Mouse (Mus musculus): ENCODE results near the gene Spns1.
"Not testable (repeated sequence)": the region's sequence is repeated elsewhere in the genome, so short reads cannot be mapped to it uniquely, and the experiment has no call there.

The Spns1 gene

GRCm38 (mm10) chr7:126377278-126378158 lies at the start of gene Spns1:
TSS of gene Spns1 (minus strand) at chr7:126377450.
- peak; percentile 98 for DNase-seq

DNA sequence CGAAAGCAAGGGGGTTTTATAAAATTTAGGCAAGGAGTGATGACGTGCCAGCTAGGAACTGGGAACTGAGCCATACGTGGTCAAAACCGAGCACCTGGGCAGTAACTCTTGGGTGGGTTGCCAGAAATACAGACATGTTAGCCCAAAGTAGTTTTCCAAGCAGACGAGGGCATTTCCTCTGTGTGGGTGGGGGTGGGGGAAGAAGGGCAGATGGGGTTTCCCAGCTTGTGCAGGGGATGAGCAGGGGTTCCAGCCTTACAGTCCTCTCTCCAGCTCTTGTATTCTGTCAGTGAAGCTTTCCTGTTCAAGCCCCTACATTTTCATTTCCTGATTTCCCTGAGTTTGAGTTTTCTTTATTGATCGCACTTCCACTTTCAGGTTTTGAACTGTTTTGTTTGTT lies 46.9 kb upstream of the Spns1 start:
- no peak for DNase-seq

DNA sequence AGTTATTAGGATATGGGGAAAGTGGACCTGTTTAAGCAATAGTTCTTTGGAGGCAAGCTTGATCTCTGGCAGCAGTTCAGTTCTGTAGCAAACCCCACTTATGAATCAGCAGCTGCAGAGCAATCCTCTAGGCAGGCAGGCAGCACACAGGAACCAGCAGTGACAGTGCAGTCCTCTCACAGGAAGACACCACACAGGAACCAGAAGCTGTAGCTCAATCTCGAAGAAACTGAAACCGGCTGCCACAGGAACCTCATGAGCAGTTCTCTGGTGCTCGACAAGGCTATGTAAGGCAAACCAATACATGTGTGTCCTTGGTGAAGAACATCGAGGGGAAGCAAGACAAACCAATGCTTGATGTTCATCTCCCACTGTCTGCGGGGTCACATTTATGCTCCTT lies 44.5 kb upstream of the Spns1 start:
- DNase-seq = no peak

DNA sequence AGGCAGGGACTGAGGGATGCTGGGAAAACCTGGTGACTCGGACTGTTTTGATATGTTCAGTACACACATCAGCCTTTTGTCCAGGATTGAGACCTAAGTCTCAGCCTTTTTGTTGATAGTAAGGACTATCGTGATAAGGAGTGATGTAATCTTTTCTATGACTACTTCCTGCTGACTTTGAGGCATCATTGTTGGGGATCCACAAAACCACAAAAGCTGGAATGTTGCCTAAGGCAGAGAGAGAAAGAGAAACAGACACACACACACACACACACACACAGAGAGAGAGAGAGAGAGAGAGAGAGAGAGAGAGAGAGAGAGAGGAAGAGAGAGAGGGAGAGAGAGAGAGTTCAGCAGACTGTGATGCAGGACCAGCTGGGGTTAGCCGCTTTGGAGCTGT lies 41.2 kb upstream of the Spns1 start:
- no peak for DNase-seq

DNA sequence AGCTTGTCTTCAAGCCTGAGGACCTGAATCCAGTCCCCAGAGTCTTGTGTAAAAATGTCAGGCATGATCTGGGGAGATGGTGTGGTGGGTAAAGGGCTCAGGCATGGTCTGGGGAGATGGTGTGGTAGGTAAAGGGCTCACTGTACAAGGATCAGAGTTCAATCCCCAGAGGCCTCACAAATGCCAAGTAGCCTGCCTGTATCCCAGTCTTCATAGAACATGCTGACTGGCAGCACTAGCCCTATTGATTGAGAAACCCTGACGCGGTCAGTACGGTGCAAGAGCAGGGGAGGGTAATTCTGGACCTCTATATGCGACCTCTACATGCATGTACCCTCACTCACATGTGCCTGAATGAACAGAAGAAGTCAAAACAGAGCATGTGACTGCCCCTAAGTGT lies 40.4 kb upstream of the Spns1 start:
- DNase-seq = no peak

DNA sequence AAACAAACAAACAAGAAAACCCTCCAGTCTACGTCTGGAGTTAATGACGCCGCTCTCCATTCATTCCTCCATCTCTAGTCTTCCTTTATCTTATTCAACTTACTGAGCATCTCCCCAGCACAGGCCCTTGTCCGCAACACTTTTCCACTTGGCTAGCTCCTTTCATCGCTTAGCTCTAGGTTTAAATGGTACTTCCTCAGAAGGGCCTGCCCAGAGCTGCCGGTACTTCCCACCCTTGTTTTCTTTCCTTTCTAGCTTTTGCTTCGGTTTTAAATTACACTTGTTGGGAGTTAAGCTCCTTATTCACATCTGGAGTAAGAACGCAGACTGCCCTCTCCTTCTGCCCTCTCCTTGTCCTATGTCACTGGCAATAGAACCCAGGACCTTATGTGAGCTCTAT lies 39.8 kb upstream of the Spns1 start:
- DNase-seq = no peak

- DNase-seq = no peak
Observed at GRCm38 (mm10) chr7:126416615-126417014, 39.4 kb upstream of the Spns1 start.

DNA sequence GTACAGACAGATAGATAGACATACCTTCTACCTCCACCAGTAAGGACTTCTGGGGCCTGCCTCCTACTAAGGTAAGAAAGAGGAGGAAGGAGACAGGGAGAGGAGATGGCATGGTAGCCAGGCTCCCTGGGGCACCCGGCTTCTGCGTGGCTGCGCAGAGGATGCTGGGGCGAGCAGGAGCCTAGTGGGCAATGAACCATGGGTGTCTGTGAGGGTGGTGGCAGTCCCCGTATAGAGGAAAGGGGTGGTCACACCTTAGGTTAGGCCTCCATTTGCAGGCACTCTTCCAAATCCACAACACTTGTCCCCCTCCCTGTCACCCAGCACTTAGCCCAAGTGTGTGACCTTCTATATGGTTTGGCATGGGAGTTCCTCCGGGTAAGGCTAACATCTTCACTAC lies 37.5 kb upstream of the Spns1 start, which contains the start of gene Cd19:
Gene Cd19, minus strand, starts transcription at position 165 of the 400 bp plus-strand sequence.
- no peak for DNase-seq

GRCm38 (mm10) chr7:126411061-126411460 lies 33.8 kb upstream of the Spns1 start:
- DNase-seq = no peak

GRCm38 (mm10) chr7:126408686-126409085 lies 31.4 kb upstream of the Spns1 start:
- no peak for DNase-seq

- not testable (repeated sequence) for DNase-seq
Observed at GRCm38 (mm10) chr7:126402518-126402917, 25.3 kb upstream of the Spns1 start.

DNA sequence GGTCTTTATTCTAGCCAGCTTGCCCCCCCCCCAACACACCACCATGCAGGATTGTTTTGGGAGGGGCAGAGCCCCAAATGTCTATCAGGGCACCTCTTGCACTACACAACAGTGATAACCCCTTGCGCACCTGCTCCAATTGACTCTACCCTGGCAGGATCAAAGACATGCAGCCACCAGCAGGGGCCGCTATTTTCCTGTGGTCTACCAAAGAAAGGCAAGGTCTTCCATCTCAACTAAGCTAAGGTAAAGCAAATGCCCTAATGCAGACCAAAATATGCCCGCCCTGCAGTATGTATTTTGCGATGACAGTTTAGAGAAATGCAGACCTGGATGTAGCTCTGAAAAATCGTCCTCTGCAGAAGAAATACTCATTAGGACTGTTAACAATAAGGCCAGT lies 22.3 kb upstream of the Spns1 start:
- DNase-seq = peak; percentile 88

- no peak for DNase-seq
Observed at GRCm38 (mm10) chr7:126397822-126398221, 20.6 kb upstream of the Spns1 start.

DNA sequence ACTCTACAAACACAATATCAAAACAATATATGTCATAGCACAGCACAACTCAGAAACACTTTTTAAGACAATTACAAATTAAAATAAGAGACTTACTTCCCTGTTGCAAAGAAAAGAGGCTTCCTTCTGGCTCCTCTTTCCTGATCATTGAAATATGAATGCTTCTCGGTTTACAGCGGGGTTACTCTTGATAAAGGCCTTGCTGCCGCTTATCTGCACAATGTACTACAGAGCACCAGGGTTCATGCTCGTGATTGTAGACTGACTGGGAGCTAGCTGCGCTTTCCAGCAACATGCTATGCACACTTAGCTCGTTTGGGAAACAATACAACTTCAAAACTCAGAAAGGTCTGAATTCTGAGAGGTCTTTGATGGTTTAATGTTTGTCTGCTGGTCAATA lies 20.0 kb upstream of the Spns1 start:
- DNase-seq = no peak

- DNase-seq = peak; percentile 97
Observed at GRCm38 (mm10) chr7:126396298-126397119, 19.3 kb upstream of the Spns1 start, which contains the start of gene Nfatc2ip. TSS of gene Nfatc2ip (minus strand) at chr7:126396737.

DNA sequence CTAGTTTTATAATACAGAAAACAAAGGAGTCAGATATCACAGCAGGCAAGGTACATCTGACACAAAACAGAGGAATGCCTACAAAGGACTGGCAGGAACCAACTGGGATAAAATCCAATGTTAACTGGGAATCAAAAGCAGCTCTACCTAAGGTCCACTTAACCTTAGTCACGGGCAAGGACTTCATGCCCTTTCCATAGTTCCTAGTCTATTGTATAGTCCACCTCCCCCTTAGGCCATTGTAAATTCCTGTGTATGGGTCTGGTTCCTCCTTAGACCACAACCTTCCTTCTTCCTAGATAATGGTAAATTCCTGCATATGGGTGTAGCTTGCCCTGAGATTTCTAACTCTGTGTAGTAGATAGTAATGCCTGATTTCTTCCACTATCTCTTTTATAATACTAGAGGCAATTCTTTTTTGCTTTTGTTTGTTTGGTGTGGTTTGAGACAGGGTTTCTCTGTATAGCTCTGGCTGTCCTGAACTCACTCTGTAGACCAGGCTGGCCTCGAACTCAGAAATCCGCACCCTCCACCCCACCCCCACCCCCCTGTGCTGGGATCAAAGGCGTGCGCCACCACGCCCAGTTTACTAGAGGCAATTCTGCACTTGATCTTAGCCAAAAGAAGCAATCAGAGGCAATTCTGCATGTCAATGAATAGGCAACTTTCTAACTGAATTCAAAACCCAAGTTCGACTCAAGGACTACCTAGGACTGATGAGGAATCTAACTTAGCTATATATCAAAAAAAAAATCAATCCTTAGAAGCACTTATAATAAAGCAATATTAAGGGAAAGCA lies 15.0 kb upstream of the Spns1 start:
- DNase-seq = not testable (repeated sequence)

DNA sequence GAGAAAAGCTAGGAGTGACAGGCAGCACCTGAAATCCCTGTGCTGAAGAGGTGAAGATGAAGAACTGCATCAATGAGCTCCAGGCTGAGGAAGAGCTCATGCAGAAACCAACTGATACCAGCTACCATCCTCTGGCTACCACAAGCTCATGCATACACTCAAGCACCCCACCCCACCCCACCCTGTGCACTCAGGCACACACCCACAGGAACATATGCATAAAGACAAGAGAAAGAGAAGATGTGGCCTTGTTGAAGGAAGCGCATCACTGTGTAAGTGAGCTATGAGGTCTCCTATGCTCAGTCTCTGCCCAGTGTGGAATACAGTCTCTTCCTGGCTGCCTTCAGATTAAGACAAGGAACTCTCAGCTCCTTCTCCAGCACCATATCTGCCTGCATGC lies 10.9 kb upstream of the Spns1 start:
- no peak for DNase-seq

DNA sequence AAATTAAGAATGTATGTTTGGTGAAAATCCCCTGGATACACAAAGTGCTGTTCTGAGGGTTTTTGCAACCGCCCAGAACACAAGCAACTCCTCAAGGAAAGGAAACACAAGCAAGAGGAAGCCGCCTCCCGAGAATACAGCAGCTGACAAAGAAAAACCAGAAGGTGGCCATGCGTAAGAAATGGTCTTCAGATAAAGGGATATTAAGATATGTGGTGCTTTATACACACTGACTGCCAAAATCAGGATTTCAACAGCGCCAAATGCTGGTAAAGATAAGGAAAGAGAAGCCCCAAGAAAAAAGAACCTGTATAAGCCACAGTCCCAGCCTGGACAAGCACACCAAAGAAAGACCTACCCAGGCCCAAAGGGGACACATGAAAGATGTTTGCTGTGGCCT lies 6.3 kb upstream of the Spns1 start:
- DNase-seq = no peak

- DNase-seq = no peak
Observed at GRCm38 (mm10) chr7:126376903-126377277, 360 bp downstream of the Spns1 start.

DNA sequence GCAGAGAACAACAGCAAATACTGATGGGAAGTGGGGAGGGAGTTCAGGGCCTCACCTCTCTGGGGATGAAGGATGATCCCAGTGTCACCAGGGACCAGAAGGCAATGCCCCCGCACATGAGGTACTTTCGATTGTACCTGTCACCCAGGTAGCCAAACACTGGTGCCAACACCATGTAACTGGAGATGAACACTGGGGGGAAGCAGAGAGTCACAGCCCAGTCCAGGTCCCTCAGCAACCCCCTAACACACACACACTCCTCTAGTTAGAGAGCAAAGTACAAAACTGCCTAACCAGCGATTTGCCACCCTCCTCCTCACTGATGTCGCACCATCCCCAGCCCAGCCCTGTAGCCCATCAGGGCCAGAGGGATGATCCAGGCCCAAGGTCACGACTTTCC lies 2.2 kb downstream of the Spns1 start:
- no peak for DNase-seq

DNA sequence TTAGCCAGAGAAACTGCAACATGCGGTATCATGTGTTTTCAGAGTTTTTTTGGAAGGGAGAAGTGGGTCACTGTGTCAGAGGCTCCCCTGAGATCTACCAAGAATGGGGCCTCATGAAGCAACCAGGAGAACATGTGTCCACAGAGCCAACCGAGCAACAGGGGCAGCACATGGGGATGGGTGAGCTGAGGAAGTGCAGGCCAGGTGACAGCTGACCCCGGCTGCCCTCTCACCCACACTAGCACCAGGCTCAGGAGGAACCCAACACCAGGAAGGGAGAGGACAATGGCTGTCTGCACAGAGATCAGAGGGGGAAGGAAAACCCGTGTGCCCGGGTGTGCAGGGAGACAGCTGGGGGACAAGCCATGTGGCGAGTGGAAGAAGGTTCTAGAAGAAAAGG lies 2.7 kb downstream of the Spns1 start:
- no peak for DNase-seq

DNA sequence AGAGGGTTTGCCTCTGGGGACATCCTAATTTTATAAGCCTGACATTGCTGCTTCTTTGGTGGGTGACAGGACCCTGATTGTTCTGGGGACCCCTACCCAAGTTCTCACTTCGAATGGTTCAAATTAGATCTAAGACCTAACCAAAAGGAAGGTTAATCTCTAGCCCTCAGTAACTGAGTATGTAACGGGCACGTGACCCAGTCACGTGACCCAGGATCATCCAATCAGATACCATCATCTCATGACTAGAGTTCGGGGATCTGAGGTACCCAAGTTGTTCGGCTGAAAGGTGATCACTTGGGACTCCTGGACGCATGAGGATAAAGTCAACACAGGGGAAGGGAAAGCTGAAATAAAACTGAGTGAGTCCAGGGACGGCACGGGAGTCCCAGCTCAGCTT lies 4.2 kb downstream of the Spns1 start:
- no peak for DNase-seq

DNA sequence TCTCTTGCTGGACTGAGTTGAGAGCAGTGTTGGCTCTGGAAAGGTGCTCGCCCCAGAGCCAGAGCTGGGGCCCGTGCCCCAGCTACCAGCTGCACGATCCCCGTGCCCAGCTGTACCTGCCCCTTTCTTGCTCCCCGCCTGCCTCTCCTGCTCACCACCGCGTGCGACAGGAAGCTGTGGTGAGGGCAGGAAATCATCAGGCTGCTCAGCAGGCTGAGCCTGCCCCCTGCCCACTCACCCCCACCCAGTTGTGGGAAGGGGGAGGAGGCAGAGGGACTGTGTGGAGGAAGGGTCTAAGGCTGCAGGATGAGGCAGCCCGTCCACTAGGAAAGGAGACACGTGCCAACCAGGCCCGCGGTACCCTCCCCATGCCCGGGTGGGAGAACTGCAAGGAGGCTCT lies 7.9 kb downstream of the Spns1 start, which contains the start of gene Lat:
Gene Lat, minus strand, starts transcription at position 178 of the 400 bp plus-strand sequence.
- peak; percentile 27 for DNase-seq
